Mouse (Mus musculus) midbrain, embryonic 16.5 days (tissue): Measurements from ENCODE around the gene Wap. TPM values are rescaled to one million over a fixed set of nuclear protein-coding genes. Genes with fewer than 3 reads are reported as not detected.

ENCODE experiments used
- polyA plus RNA-seq: library from polyadenylated mRNA; unstranded; fragments of >200 nt; fragmentation: Nextera tagmentation; extraction: Ambion mirVana; gene quantifications from 2 replicates; pipeline ENCODE4 v1.2.1, GENCODE M21; 2015

Gene Wap
- polyA plus RNA-seq, 1 experiment from 2014 or later, result not detected

Other genes with a start within 250 kb of the Wap start
- gene Zmiz2, start 249.6 kb downstream of the Wap start, polyA plus RNA-seq, result 30.2 and 33.4 TPM in 2 replicates
- gene Ppia, start 223.2 kb downstream of the Wap start, polyA plus RNA-seq, result 3,917 and 4,008 TPM in 2 replicates
- gene H2afv, start 194.2 kb downstream of the Wap start, polyA plus RNA-seq, result 203 and 224 TPM in 2 replicates
- gene Purb, start 162.7 kb downstream of the Wap start, polyA plus RNA-seq, result 11.2 and 11.7 TPM in 2 replicates
- gene Myo1g, start 117.7 kb downstream of the Wap start, polyA plus RNA-seq, result 0.19 and 0.53 TPM in 2 replicates
- 81.4 and 84.3 TPM in 2 replicates for gene Ccm2, start 91.8 kb downstream of the Wap start, polyA plus RNA-seq
- 85.0 and 89.0 TPM in 2 replicates for gene Nacad, start 32.6 kb downstream of the Wap start, polyA plus RNA-seq
- gene Tbrg4, start 12.6 kb downstream of the Wap start, polyA plus RNA-seq, result 29.0 and 29.1 TPM in 2 replicates
- gene Ramp3, start 19.9 kb upstream of the Wap start, polyA plus RNA-seq, result 12.3 and 13.1 TPM in 2 replicates
- gene Gm11983, start 199.0 kb upstream of the Wap start, polyA plus RNA-seq, result not detected in 2 replicates